Mouse (Mus musculus) hindbrain, embryonic 10.5 days (tissue): ENCODE results near the gene Igfbp1. TPM values are rescaled to one million over a fixed set of nuclear protein-coding genes. Genes with fewer than 3 reads are reported as not detected.

Source experiments
- DNase-seq: peaks from one replicate; pipeline ENCODE4 v3.0.0-alpha.2; 2017; ENCODE audit warnings: low spot score
- H3K27ac ChIP-seq: fragments of 300-500 bp; sonication (generic); 2 replicates; pipeline ENCODE4 v1.5.1; 2016; ENCODE audit warnings: mild to moderate bottlenecking, moderate library complexity
- H3K27me3 ChIP-seq: fragments of 300-500 bp; sonication (generic); 2 replicates; pipeline ENCODE4 v1.6.1; 2016; ENCODE audit warnings: mild to moderate bottlenecking; ENCODE audit not compliant: poor library complexity, insufficient read depth, severe bottlenecking
- H3K36me3 ChIP-seq: fragments of 300-500 bp; sonication (generic); 2 replicates; pipeline ENCODE4 v1.6.1; 2016; ENCODE audit warnings: mild to moderate bottlenecking, moderate library complexity
- H3K4me1 ChIP-seq: fragments of 300-500 bp; sonication (generic); replicated peaks from 2 replicates; pipeline ENCODE4 v1.6.1; 2016; ENCODE audit warnings: mild to moderate bottlenecking
- H3K4me3 ChIP-seq: fragments of 300-500 bp; sonication (generic); 2 replicates; pipeline ENCODE4 v1.5.1; 2016; ENCODE audit warnings: mild to moderate bottlenecking, moderate library complexity
- H3K9me3 ChIP-seq: fragments of 300-500 bp; sonication (generic); 2 replicates; pipeline ENCODE4 v1.6.1; 2016; ENCODE audit warnings: mild to moderate bottlenecking, moderate library complexity
- WGBS: fragments of 180-500 bp; shearing (Covaris S2); methylation state at CpG from one replicate; pipeline ENCODE4 v1.1.7; 2016; 5-methylcytosine and 5-hydroxymethylcytosine counted together
- polyA plus RNA-seq: library from polyadenylated mRNA; unstranded; fragments of >200 nt; fragmentation: Nextera tagmentation; extraction: Ambion mirVana; gene quantifications from 2 replicates; pipeline ENCODE4 v1.2.1, GENCODE M21; 2016

Igfbp1 gene
- polyA plus RNA-seq, 1 experiment from 2014 or later: 0.16 TPM

- no peak for DNase-seq
- 0 out of 2 replicates have a peak overlapping the region, but pooled peaks have one; percentile 23 for H3K27ac ChIP-seq
Observed at GRCm38 (mm10) chr11:7198481-7199256, 1.1 kb downstream of the Igfbp1 start.

GRCm38 (mm10) chr11:7199736-7200392 lies 2.3 kb downstream of the Igfbp1 start:
- Histone ChIP-seq H3K27ac (no peak overlapping the region), H3K36me3 (no peaks in the 10 kb centered on the region), H3K4me1 (peaks cover 12% of the 10 kb centered on the region), H3K9me3 (no peaks in the 10 kb centered on the region), H3K27me3 (no peaks in the 10 kb centered on the region), H3K4me3 (no peak overlapping the region)
- DNase-seq: peak; percentile 33
- 56% methylated on average over 14 of the region's 14 CpGs for WGBS

More at GRCm38 (mm10) chr11:7198481-7199256, 1.1 kb downstream of the Igfbp1 start:
- H3K4me1 ChIP-seq: peaks cover 12% of the 10 kb centered on the region
- H3K9me3 ChIP-seq: no peaks in the 10 kb centered on the region
- 82% methylated on average over 10 of the region's 10 CpGs for WGBS
- H3K36me3 ChIP-seq: no peaks in the 10 kb centered on the region
- no peak overlapping the region for H3K4me3 ChIP-seq
- H3K27me3 ChIP-seq: no peaks in the 10 kb centered on the region

- no peaks in the 10 kb centered on the region for H3K27me3 ChIP-seq
- WGBS: 85% methylated on average over 9 of the region's 9 CpGs
- no peak overlapping the region for H3K27ac ChIP-seq
- no peak for DNase-seq
- H3K36me3 ChIP-seq: no peaks in the 10 kb centered on the region
- no peaks in the 10 kb centered on the region for H3K9me3 ChIP-seq
- H3K4me3 ChIP-seq: no peak overlapping the region
- peaks cover 12% of the 10 kb centered on the region for H3K4me1 ChIP-seq
Observed at GRCm38 (mm10) chr11:7200393-7200783, 2.8 kb downstream of the Igfbp1 start.

GRCm38 (mm10) chr11:7202206-7202605 lies 4.6 kb downstream of the Igfbp1 start:
- WGBS: 89% methylated on average over 7 of the region's 7 CpGs

GRCm38 (mm10) chr11:7203846-7204245 lies 6.3 kb downstream of the Igfbp1 start:
- Histone ChIP-seq H3K4me1 (no peaks in the 10 kb centered on the region), H3K9me3 (no peaks in the 10 kb centered on the region), H3K36me3 (no peaks in the 10 kb centered on the region), H3K27ac (no peak overlapping the region), H3K4me3 (no peak overlapping the region), H3K27me3 (no peaks in the 10 kb centered on the region)
- DNase-seq: no peak
- WGBS: 90% methylated on average over 9 of the region's 9 CpGs

More at GRCm38 (mm10) chr11:7202206-7202605, 4.6 kb downstream of the Igfbp1 start:
- no peak overlapping the region for H3K4me3 ChIP-seq
- DNase-seq: no peak
- H3K27me3 ChIP-seq: no peaks in the 10 kb centered on the region
- H3K36me3 ChIP-seq: no peaks in the 10 kb centered on the region
- no peak overlapping the region for H3K27ac ChIP-seq
- H3K9me3 ChIP-seq: no peaks in the 10 kb centered on the region
- peaks cover 10% of the 10 kb centered on the region for H3K4me1 ChIP-seq

- H3K4me1 ChIP-seq: peaks cover 35% of the 10 kb centered on the region
- no peaks in the 10 kb centered on the region for H3K9me3 ChIP-seq
- no peak overlapping the region for H3K27ac ChIP-seq
- 28% methylated on average over 6 of the region's 6 CpGs for WGBS
- no peak overlapping the region for H3K4me3 ChIP-seq
- no peaks in the 10 kb centered on the region for H3K36me3 ChIP-seq
- DNase-seq: peak; percentile 79
- H3K27me3 ChIP-seq: peaks cover 44% of the 10 kb centered on the region
Observed at GRCm38 (mm10) chr11:7210343-7210742, 12.8 kb downstream of the Igfbp1 start.

GRCm38 (mm10) chr11:7211211-7211610 lies 13.6 kb downstream of the Igfbp1 start:
- Histone ChIP-seq H3K4me1 (peaks cover 35% of the 10 kb centered on the region), H3K27me3 (peaks cover 44% of the 10 kb centered on the region), H3K36me3 (no peaks in the 10 kb centered on the region), H3K4me3 (no peak overlapping the region), H3K27ac (no peak overlapping the region), H3K9me3 (no peaks in the 10 kb centered on the region)
- 33% methylated on average over 9 of the region's 9 CpGs for whole genome bisulfite sequencing
- DNase-seq: peak; percentile 23

GRCm38 (mm10) chr11:7212126-7212798 lies 14.7 kb downstream of the Igfbp1 start:
- H3K4me1 ChIP-seq: peaks cover 35% of the 10 kb centered on the region
- no peaks in the 10 kb centered on the region for H3K9me3 ChIP-seq
- H3K27me3 ChIP-seq: peaks cover 44% of the 10 kb centered on the region
- no peaks in the 10 kb centered on the region for H3K36me3 ChIP-seq
- peak; percentile 34 for DNase-seq
- H3K27ac ChIP-seq: no peak overlapping the region
- peak overlapping the region; percentile 76 for H3K4me3 ChIP-seq
- WGBS: 20% methylated on average over 17 of the region's 17 CpGs

- DNase-seq: peak; percentile 18
- peak overlapping the region; percentile 76 for H3K4me3 ChIP-seq
- peak overlapping the region; percentile 84; the same call in 1 of the 2 replicates for H3K27ac ChIP-seq
- H3K36me3 ChIP-seq: no peaks in the 10 kb centered on the region
- H3K9me3 ChIP-seq: no peaks in the 10 kb centered on the region
- H3K27me3 ChIP-seq: peaks cover 44% of the 10 kb centered on the region
- H3K4me1 ChIP-seq: peaks cover 35% of the 10 kb centered on the region
- 2% methylated on average over 19 of the region's 19 CpGs for WGBS
Observed at GRCm38 (mm10) chr11:7213161-7213500, 15.5 kb downstream of the Igfbp1 start.

GRCm38 (mm10) chr11:7213501-7214341 lies 16.1 kb downstream of the Igfbp1 start, which contains the start of gene Igfbp3:
Igfbp3 (minus strand) TSS chr11:7213923.
- Histone ChIP-seq H3K36me3 (no peaks in the 10 kb centered on the region), H3K27me3 (peaks cover 44% of the 10 kb centered on the region), H3K4me3 (peak within 1 kb of the TSS; percentile 76), H3K4me1 (peaks cover 35% of the 10 kb centered on the region), H3K27ac (peak within 1 kb of the TSS; percentile 84), H3K9me3 (no peaks in the 10 kb centered on the region)
- peak; percentile 65 for DNase-seq
- WGBS: under 1% methylated on average over 104 of the region's 104 CpGs

GRCm38 (mm10) chr11:7214342-7214660 lies 16.7 kb downstream of the Igfbp1 start:
- Histone ChIP-seq H3K9me3 (no peaks in the 10 kb centered on the region), H3K36me3 (no peaks in the 10 kb centered on the region), H3K27ac (no peak overlapping the region), H3K4me3 (peak overlapping the region; percentile 76), H3K27me3 (peaks cover 44% of the 10 kb centered on the region), H3K4me1 (peaks cover 35% of the 10 kb centered on the region)
- DNase-seq: no peak
- WGBS: 2% methylated on average over 12 of the region's 12 CpGs

GRCm38 (mm10) chr11:7214761-7215160 lies 17.2 kb downstream of the Igfbp1 start:
- H3K27ac ChIP-seq: no peak overlapping the region
- DNase-seq: peak; percentile 69
- WGBS: 9% methylated on average over 14 of the region's 14 CpGs

More at GRCm38 (mm10) chr11:7214761-7215160, 17.2 kb downstream of the Igfbp1 start:
- Histone ChIP-seq H3K27me3 (peaks cover 44% of the 10 kb centered on the region), H3K36me3 (no peaks in the 10 kb centered on the region), H3K4me1 (peaks cover 35% of the 10 kb centered on the region), H3K9me3 (no peaks in the 10 kb centered on the region), H3K4me3 (peak overlapping the region; percentile 76)
